Mouse (Mus musculus) intestine, embryonic 15.5 days (tissue): ENCODE measurements around the gene Dppa3. TPM values are rescaled to one million over a fixed set of nuclear protein-coding genes. Genes with fewer than 3 reads are reported as not detected.

ENCODE experiments used
- ATAC-seq: fragments of 200-750 bp; cut with Nextera tagmentation; 2 replicates; pipeline ENCODE4 v1.8.0; 2017; ENCODE audit warnings: moderate TSS enrichment, moderate library complexity
- H3K27ac ChIP-seq: fragments of 300-500 bp; sonication (generic); 2 replicates; pipeline ENCODE4 v1.5.1; 2015; ENCODE audit warnings: mild to moderate bottlenecking, inconsistent platforms
- H3K27me3 ChIP-seq: fragments of 300-500 bp; sonication (generic); replicated peaks from 2 replicates; pipeline ENCODE4 v1.6.1; 2015; ENCODE audit warnings: inconsistent platforms
- H3K36me3 ChIP-seq: fragments of 300-500 bp; sonication (generic); 2 replicates; pipeline ENCODE4 v1.6.1; 2015; ENCODE audit warnings: inconsistent platforms
- H3K4me1 ChIP-seq: fragments of 300-500 bp; sonication (generic); replicated peaks from 2 replicates; pipeline ENCODE4 v1.6.1; 2015; ENCODE audit warnings: inconsistent platforms
- H3K4me2 ChIP-seq: fragments of 300-500 bp; sonication (generic); replicated peaks from 2 replicates; pipeline ENCODE4 v1.6.1; 2015; ENCODE audit warnings: mild to moderate bottlenecking, inconsistent platforms
- H3K4me3 ChIP-seq: fragments of 300-500 bp; sonication (generic); replicated peaks from 2 replicates; pipeline ENCODE4 v1.5.1; 2015; ENCODE audit warnings: inconsistent platforms
- H3K9ac ChIP-seq: fragments of 300-500 bp; sonication (generic); 2 replicates; pipeline ENCODE4 v1.6.1; 2015; ENCODE audit warnings: inconsistent platforms
- H3K9me3 ChIP-seq: fragments of 300-500 bp; sonication (generic); 2 replicates; pipeline ENCODE4 v1.6.1; 2016; ENCODE audit warnings: inconsistent platforms
- WGBS: fragments of 180-500 bp; shearing (Covaris S2); methylation state at CpG from one replicate; pipeline ENCODE4 v1.1.7; 2015; 5-methylcytosine and 5-hydroxymethylcytosine counted together
- polyA plus RNA-seq: library from polyadenylated mRNA; unstranded; fragments of >200 nt; fragmentation: Nextera tagmentation; extraction: Ambion mirVana; gene quantifications from 2 replicates; pipeline ENCODE4 v1.2.1, GENCODE M21; 2015

Gene Dppa3
- polyA plus RNA-seq, 1 experiment from 2014 or later, result not detected

DNA sequence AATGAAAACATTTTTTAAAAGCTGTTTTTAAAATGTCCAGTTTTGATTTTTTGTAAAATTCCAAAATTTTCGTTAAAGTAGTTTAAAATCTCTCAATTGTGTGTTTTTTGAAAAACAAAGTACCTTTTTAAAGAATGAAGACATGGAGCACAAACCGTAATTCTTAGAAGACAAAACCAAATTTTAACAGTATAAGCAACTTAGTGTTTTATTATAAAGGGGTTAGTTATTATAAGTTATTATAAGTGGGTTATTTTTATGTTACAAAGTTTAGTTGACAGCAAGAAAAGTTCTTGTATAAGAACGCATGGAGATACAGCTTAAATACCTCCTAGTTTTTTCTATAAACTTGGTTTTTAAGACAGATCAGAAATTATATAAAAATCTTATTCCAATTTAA, 24.6 kb upstream of the Dppa3 start:
- Histone ChIP-seq H3K36me3 (no peaks in the 10 kb centered on the region), H3K27ac (no peak overlapping the region), H3K9ac (no peak overlapping the region), H3K4me1 (no peaks in the 10 kb centered on the region), H3K27me3 (no peaks in the 10 kb centered on the region), H3K4me2 (peak overlapping the region; percentile 69), H3K4me3 (no peak overlapping the region), H3K9me3 (no peaks in the 10 kb centered on the region)
- no peak for ATAC-seq
- WGBS, result 80% methylated on average over 3 of the region's 3 CpGs

DNA sequence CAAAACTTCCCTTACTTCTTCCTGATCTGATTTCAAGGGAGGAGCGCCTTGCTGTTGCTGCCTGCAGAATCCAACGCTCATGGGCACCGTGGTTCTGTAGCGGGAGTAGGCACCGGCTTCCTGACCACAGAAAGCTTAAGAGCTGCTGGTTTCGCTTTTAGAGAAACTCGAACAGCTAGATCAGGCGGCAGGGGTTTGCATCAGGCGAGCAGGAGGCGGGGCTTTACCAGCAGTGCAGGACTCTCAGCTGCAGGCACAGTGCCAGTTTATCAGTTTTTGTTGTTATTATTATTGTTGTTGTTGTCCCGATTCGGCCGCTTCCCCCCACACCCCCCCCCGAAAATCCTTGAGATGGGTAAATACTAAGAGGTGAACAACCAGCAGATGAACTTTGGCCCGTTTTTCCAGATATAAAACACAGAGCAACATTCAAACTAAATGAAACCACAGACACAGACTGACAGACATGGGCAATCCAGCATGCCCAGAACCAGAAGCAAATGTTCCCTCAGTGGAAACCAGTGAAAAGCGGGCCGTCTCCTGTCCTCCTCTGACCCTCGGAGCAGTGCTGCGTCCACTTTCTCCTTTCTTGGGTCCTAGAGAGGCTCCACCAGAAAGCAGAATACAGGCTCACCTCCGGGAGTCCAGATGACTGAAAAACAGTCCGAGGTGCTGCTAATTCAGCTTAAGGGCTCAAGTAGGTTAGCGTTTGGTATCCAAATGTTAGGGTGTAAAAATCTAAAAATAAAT, 23.8 kb upstream of the Dppa3 start, which contains the start of gene Apobec1:
TSS of gene Apobec1 (minus strand) at position 203 of the 750 bp plus-strand sequence.
- Histone ChIP-seq H3K9ac (peak within 1 kb of the TSS; percentile 41), H3K4me2 (peak within 1 kb of the TSS; percentile 69), H3K36me3 (no peaks in the 10 kb centered on the region), H3K27ac (peak within 1 kb of the TSS; percentile 51), H3K4me3 (peak within 1 kb of the TSS; percentile 42), H3K27me3 (no peaks in the 10 kb centered on the region), H3K4me1 (no peaks in the 10 kb centered on the region), H3K9me3 (no peaks in the 10 kb centered on the region)
- peak; percentile 94 for ATAC-seq
- 3% methylated on average over 22 of the region's 22 CpGs for WGBS

DNA sequence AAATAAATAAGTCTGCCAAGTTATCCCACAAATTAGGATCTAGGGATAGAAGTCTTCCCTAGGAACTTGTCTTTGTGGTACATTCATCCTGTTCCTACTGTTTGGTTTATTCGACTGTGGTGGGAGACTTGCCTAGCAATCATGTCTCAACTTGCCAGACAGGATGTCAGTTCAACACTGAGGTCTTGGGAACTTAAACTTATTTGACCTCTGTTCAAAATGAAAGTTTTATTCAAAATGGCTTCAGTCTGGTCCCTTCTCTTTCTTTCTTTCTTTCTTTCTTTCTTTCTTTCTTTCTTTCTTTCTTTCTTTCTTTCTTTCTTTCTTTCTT, 23.3 kb upstream of the Dppa3 start:
- Histone ChIP-seq H3K4me2 (peak overlapping the region; percentile 69), H3K36me3 (no peaks in the 10 kb centered on the region), H3K9me3 (no peaks in the 10 kb centered on the region), H3K9ac (no peak overlapping the region), H3K4me1 (no peaks in the 10 kb centered on the region), H3K4me3 (peak overlapping the region; percentile 42; the same call in 1 of the 2 replicates), H3K27me3 (no peaks in the 10 kb centered on the region), H3K27ac (peak overlapping the region; percentile 51; the same call in 1 of the 2 replicates)
- 0 out of 2 replicates have a peak, but pooled peaks have one; percentile 27 for ATAC-seq
- 11% methylated on average over 1 of the region's 1 CpGs for WGBS

DNA sequence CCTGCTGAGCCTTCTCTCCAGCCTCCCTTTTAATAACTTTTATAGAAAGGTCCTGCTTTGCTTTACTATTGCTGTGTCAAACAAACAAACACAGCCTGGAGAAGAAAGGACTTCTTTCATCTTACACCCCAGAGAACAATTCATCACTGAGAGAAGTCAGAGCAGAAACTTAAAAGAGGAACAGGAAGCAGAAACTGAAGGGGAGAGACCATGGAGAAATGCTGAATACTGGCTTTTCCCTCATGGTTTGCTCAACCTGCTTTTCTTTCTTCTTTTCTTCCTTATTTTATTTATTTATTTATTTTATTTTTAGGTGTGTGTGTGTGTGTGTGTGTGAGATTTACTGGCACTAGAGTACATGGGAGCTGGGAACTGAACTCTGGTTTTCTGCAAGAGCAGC, 21.9 kb upstream of the Dppa3 start:
- no peaks in the 10 kb centered on the region for H3K4me1 ChIP-seq
- H3K9ac ChIP-seq, result no peak overlapping the region
- no peak overlapping the region for H3K27ac ChIP-seq
- ATAC-seq, result no peak
- H3K27me3 ChIP-seq, result no peaks in the 10 kb centered on the region
- no peak overlapping the region for H3K4me2 ChIP-seq
- H3K9me3 ChIP-seq, result no peaks in the 10 kb centered on the region
- no peak overlapping the region for H3K4me3 ChIP-seq
- no peaks in the 10 kb centered on the region for H3K36me3 ChIP-seq

DNA sequence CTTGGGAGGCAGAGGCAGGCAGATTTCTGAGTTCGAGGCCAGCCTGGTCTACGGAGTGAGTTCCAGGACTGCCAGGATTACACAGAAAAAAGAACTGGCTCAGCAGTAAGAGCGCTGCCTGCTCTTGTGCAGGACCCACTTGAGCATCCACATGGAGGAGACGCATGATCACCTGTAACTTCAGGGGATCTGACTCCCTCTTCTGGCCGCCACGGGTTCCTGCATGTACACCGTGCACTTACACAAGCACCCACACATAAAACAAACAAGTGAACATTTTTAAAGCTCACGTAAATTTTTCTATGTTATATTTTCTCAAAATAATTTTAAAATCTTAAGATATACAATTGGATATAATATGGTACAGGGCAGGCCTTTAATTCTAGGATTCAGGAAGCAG, 20.7 kb upstream of the Dppa3 start:
- H3K4me1 ChIP-seq, result no peaks in the 10 kb centered on the region
- H3K9me3 ChIP-seq, result no peaks in the 10 kb centered on the region
- no peak overlapping the region for H3K9ac ChIP-seq
- 89% methylated on average over 8 of the region's 8 CpGs for WGBS
- ATAC-seq, result no peak
- H3K36me3 ChIP-seq, result no peaks in the 10 kb centered on the region
- H3K4me3 ChIP-seq, result no peak overlapping the region
- H3K27ac ChIP-seq, result no peak overlapping the region
- H3K27me3 ChIP-seq, result no peaks in the 10 kb centered on the region
- H3K4me2 ChIP-seq, result no peak overlapping the region

GRCm38 (mm10) chr6:122606661-122607060, 19.5 kb upstream of the Dppa3 start:
- no peaks in the 10 kb centered on the region for H3K27me3 ChIP-seq
- ATAC-seq, result no peak
- H3K9ac ChIP-seq, result no peak overlapping the region
- no peaks in the 10 kb centered on the region for H3K9me3 ChIP-seq
- no peak overlapping the region for H3K4me3 ChIP-seq
- WGBS, result 92% methylated on average over 11 of the region's 11 CpGs
- no peak overlapping the region for H3K27ac ChIP-seq
- H3K4me2 ChIP-seq, result no peak overlapping the region
- no peaks in the 10 kb centered on the region for H3K4me1 ChIP-seq
- H3K36me3 ChIP-seq, result no peaks in the 10 kb centered on the region

GRCm38 (mm10) chr6:122607700-122608099, 18.5 kb upstream of the Dppa3 start:
- Histone ChIP-seq H3K27ac (no peak overlapping the region), H3K9ac (no peak overlapping the region), H3K9me3 (no peaks in the 10 kb centered on the region), H3K4me3 (no peak overlapping the region), H3K36me3 (no peaks in the 10 kb centered on the region), H3K4me2 (no peak overlapping the region), H3K4me1 (no peaks in the 10 kb centered on the region), H3K27me3 (no peaks in the 10 kb centered on the region)
- WGBS, result 91% methylated on average over 12 of the region's 12 CpGs
- no peak for ATAC-seq

GRCm38 (mm10) chr6:122608434-122609376, 17.5 kb upstream of the Dppa3 start:
- no peak overlapping the region for H3K4me3 ChIP-seq
- ATAC-seq, result no peak
- 78% methylated on average over 10 of the region's 10 CpGs for WGBS

DNA sequence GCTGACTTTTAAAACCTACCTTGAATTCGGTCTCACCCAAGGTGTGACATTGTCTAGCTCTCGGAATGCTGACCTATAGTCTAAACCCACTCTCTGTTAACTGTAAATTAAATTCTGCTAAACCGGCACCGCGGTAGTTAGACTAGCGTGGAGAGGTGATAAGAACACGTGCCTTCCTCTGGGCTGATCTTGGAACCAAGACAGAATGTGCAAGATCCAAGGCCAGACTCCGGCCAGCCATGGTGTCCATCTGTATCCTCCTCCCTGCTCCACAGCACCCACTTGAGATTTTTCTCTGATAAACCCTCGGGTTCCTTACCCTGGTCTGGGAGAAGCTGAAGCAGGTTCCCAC, 16.9 kb upstream of the Dppa3 start:
- Histone ChIP-seq H3K4me2 (no peak overlapping the region), H3K36me3 (no peaks in the 10 kb centered on the region), H3K4me1 (no peaks in the 10 kb centered on the region), H3K27me3 (no peaks in the 10 kb centered on the region), H3K4me3 (no peak overlapping the region), H3K27ac (no peak overlapping the region), H3K9me3 (no peaks in the 10 kb centered on the region), H3K9ac (no peak overlapping the region)
- WGBS, result 53% methylated on average over 9 of the region's 9 CpGs
- ATAC-seq, result no peak

More at GRCm38 (mm10) chr6:122608434-122609376, 17.5 kb upstream of the Dppa3 start:
- H3K27ac ChIP-seq, result no peak overlapping the region
- no peaks in the 10 kb centered on the region for H3K9me3 ChIP-seq
- no peaks in the 10 kb centered on the region for H3K36me3 ChIP-seq
- no peak overlapping the region for H3K4me2 ChIP-seq
- no peak overlapping the region for H3K9ac ChIP-seq
- H3K27me3 ChIP-seq, result no peaks in the 10 kb centered on the region
- no peaks in the 10 kb centered on the region for H3K4me1 ChIP-seq

GRCm38 (mm10) chr6:122609771-122610170, 16.4 kb upstream of the Dppa3 start, which contains the start of gene Gdf3:
Gene Gdf3 (minus strand): TSS chr6:122610087.
- Histone ChIP-seq H3K9me3 (no peaks in the 10 kb centered on the region), H3K36me3 (no peaks in the 10 kb centered on the region), H3K4me2 (no peak within 1 kb of the TSS), H3K9ac (no peak within 1 kb of the TSS), H3K27me3 (no peaks in the 10 kb centered on the region), H3K4me3 (no peak within 1 kb of the TSS), H3K4me1 (no peaks in the 10 kb centered on the region), H3K27ac (no peak within 1 kb of the TSS)
- 49% methylated on average over 14 of the region's 14 CpGs for WGBS
- 0 out of 2 replicates have a peak, but pooled peaks have one; percentile 64 for ATAC-seq

DNA sequence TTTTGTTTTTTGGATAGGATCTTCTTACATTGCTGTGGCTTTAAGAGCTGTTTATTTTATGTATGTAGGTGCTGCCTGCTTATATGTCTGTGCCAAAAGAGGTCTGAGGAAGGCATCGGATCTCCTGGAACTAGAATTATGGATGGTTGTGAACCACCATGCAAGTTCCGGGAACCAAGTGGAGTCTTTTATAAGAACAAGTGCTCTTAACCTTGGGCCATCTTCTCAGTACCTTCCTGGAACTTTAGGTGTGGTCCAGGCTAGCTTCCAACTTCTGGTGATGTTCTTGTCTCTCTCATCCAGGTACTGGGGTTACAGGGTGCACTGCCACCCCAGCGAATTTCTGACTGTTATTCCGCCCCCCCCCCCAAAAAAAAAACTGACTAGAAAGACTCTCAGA, 13.8 kb upstream of the Dppa3 start:
- H3K4me3 ChIP-seq, result no peak overlapping the region
- no peak overlapping the region for H3K9ac ChIP-seq
- WGBS, result 76% methylated on average over 4 of the region's 4 CpGs
- no peaks in the 10 kb centered on the region for H3K9me3 ChIP-seq
- H3K36me3 ChIP-seq, result no peaks in the 10 kb centered on the region
- H3K27me3 ChIP-seq, result no peaks in the 10 kb centered on the region
- no peak overlapping the region for H3K4me2 ChIP-seq
- no peaks in the 10 kb centered on the region for H3K4me1 ChIP-seq
- no peak overlapping the region for H3K27ac ChIP-seq
- no peak for ATAC-seq

DNA sequence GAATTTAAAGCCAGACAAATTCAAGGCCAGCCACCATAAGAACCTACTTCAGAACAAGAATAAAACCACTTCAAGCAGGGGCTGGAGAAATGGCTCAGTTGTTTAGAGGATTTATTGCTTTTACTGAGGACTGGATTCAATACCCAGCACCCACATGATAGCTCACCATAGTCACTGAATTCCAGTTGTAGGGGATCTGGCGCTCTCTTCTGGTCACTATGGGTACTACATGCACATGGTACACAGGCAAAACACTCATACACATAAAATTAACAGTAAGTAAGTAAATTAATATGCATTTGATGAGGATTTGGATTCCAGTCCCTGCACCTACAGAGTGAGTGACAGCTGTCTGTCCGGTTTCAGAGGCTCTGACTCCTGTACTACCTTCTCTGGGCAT, 12.2 kb upstream of the Dppa3 start:
- WGBS, result 55% methylated on average over 2 of the region's 2 CpGs

More for the DNA sequence above, 12.2 kb upstream of the Dppa3 start:
- no peak overlapping the region for H3K27ac ChIP-seq
- H3K36me3 ChIP-seq, result no peaks in the 10 kb centered on the region
- no peak overlapping the region for H3K4me3 ChIP-seq
- no peaks in the 10 kb centered on the region for H3K27me3 ChIP-seq
- H3K9me3 ChIP-seq, result no peaks in the 10 kb centered on the region
- no peak overlapping the region for H3K9ac ChIP-seq
- ATAC-seq, result no peak
- H3K4me1 ChIP-seq, result no peaks in the 10 kb centered on the region
- no peak overlapping the region for H3K4me2 ChIP-seq
